Mouse (Mus musculus) myocyte (in vitro differentiated cells): Measurements from ENCODE around the gene Fxyd6.

Experiments used
- E2F4 ChIP-seq: IDR thresholded peaks from one replicate; pipeline ENCODE4 v1.6.1; 2011; ENCODE audit warnings: mild to moderate bottlenecking, control low read depth, moderate library complexity; ENCODE audit not compliant: insufficient read depth
- POLR2A ChIP-seq: IDR thresholded peaks from one replicate; pipeline ENCODE4 v1.6.1; 2011; ENCODE audit warnings: low read depth, mild to moderate bottlenecking, control low read depth, moderate library complexity; ENCODE audit not compliant: insufficient read length
- POLR2AphosphoS2 ChIP-seq: IDR thresholded peaks from one replicate; pipeline ENCODE4 v1.6.1; 2011; ENCODE audit warnings: low read depth, control low read depth; ENCODE audit not compliant: insufficient read length

DNA sequence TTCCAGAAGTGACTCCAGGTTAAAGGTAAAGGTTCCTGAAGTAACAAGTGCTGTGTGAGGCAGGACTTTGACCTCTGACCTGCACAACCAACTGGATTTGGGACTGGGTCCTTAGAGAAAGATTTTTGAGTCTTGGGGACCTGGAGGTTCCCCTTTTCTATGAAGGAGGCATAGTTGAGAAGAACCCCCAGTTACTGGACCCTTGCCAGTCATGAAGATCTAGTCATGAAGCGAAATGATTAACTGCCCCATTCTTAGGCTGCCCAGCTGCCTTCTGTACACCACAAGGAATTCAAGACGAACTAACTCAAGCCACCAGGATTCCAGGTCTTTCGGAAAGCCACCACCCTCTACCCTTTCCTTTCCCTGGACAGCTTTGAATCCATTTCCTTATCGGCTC is 6.4 kb downstream of the Fxyd6 start:
- no peak for TF ChIP-seq E2F4
- TF ChIP-seq POLR2AphosphoS2: no peak
- no peak for TF ChIP-seq POLR2A
